Mouse (Mus musculus): ENCODE data around the gene Snapc4. TPM values are rescaled to one million over a fixed set of nuclear protein-coding genes. Genes with fewer than 3 reads are reported as not detected.

Gene Snapc4
- polyA plus RNA-seq, 2 experiments from 2014 or later, result 20.1 to 24.4 TPM

DNA sequence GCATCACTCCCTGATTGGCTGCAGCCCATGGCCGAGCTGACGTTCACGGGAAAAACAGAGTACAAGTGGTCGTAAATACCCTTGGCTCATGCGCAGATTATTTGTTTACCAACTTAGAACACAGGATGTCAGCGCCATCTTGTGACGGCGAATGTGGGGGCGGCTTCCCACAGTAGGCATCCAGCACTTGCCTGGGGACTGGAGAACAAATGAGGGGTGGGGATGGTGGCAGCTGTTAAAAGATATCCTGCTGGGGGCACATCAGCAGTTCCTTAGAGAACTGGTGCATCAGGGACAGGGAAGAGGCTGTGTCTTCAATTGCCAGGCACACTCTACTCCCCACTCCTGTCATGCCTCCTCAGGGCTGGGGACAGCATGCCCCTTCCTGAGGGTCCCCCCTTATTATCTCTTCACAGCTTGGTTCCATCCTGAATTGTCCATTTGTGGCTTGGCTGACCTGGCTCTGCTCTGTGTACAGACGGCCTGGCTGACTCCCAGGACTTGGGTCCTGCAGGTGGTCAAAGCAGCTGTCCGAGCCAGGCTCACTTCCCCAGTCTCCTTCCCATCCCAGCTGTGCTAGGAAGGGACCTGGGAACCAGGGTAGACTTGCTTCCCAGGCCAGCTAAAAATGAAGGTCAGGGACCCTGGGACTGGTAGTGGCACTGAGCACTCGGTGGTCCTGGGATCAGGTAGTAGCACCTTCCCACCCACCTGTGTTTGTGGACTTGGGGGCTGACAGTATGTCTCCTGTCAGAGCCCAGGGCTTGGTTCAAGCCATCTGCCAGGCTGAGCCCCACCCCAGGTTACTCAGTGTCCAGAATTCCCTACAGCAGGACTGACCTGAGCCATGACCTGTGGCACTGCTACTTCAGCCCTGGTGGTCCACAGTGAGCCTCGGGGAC, 41.9 kb downstream of the Snapc4 start:
- peak; percentile 49 for ATAC-seq

DNA sequence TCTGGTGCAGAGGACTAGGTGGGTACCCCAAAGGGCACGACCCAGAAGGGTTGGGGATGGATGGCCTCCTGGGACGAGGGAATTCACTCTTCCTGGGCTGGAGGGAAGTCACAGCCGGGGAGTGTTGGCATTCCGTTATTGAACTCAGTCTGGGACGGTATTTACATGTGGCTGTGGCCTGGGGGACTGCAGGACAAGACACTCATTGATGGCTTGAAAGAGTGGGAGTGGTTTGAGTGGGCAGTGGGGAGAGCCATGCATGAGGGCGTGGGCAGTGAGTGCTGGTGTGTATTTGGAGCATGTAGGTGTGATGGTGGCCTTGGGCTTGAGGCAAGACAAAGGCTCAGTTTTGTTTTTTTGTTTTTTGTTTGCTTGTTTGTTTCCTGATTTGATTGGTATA, 49.8 kb downstream of the Snapc4 start:
- no peak for ATAC-seq

GRCm38 (mm10) chr2:26330056-26330468, 50.4 kb downstream of the Snapc4 start:
- ATAC-seq, result no peak

DNA sequence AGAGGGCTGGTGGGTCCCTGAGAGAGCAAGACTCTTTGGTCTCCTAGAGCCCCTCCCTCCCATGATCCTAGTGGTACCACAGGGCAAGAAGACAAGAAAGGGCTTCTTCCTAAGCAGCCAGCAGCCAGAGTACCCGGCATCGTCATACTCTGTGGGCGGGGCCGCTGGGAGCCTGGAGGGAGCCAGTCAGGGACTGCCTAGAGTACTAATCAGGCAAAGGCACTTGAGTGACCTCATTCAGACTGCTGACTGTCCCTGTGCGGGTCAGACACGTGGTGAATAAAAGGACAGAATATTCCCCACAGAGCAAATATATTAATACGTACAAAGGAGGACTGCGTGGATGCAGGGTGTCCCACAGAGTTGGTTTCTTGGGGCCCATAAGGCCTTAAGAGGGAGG, 51.1 kb downstream of the Snapc4 start:
- ATAC-seq, result no peak

GRCm38 (mm10) chr2:26327852-26328251, 52.6 kb downstream of the Snapc4 start:
- ATAC-seq, result peak; percentile 63

DNA sequence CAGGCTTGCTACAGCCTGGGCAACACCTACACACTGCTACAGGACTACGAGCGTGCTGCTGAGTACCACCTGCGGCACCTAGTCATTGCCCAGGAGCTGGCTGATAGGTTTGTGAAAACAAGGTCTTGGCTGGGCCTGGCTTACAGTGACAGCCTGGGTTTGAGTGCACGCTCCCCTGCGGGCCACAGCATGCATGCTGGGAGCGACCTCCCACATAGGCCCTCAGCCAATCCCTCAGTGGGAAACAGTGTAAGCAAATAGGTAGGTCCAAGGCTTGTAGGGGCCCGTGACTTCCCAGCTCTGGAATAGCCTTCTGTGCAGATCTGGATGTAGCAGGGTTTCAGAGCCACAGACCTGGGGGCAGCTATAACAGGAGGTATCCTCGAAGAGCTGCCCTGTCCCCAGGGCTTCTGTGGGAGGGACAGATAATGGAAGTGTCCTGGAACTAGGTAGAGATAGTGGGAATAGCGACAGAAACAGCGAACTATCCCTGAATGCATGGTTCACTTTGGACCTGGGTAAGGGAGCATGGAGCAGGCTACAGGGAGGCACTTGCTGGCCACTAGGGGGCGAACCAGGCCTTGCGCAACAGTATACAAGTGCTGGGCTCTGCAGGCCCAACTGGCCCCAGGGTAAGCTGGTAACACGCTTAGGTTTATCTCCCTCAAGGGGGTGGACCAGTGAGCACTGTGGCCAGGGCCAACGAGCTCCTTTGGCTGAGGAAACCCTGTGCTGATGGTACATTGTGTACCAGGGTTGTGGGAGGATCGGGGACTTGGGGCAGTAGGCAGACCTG, 54.9 kb downstream of the Snapc4 start:
- peak; percentile 57 for ATAC-seq

DNA sequence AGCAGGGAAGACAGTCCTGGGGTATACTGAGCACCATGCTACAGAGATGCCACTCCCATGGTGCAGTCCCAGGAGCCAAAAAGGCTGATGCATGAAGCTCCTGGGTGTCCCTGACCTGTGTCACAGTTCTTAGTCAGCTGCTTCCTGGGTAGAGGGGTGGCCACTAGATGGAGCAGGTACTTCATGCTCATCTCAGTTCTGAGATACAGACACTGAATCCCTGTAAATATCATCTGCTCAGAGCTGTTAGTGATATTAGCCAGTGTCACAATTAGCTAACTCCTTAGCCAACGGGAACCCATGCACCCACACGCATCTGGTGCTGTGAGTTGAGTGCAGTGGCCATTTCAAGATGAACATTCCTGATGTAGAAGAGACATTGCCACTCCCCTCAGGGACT, 55.5 kb downstream of the Snapc4 start:
- no peak for ATAC-seq

- ATAC-seq, result no peak
These were observed 56.7 kb downstream of the Snapc4 start for GRCm38 (mm10) chr2:26323589-26324325.

GRCm38 (mm10) chr2:26320245-26321185, 59.9 kb downstream of the Snapc4 start:
- ATAC-seq, result no peak

GRCm38 (mm10) chr2:26319519-26320244, 60.8 kb downstream of the Snapc4 start:
- no peak for ATAC-seq

GRCm38 (mm10) chr2:26319109-26319508, 61.3 kb downstream of the Snapc4 start:
- no peak for ATAC-seq

DNA sequence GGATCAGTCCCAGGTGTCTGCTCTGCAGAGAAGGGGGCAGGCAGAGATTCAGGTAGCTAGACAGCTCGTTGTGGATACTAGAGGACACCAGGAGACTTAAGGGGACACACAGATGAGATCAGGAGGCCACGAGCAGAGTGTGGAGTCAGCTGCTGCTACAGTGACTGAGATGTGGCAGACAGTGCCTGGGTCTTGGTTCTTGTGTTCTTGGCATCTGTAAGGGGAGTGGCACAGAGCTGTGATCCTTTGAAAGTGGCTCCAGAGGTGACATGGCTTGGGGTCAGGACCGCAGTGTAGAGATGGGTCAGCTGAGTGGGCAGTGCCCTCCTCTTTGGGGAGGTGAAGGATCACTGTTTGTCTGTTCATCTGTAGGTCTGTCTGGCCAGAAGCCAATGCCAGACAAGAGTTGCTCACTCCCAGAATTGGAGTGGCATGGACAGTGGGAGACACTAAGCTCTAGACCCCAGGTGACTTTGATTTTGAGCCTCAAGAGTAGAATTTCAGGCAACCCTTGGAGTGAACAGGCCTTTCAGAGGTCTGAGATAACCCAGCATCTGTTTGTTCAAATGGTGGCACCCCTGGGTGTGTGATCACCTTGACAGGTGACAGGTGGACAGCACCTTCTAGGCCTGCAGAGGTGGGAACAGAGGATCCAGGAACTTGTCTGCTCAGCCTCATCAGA, 62.3 kb downstream of the Snapc4 start:
- ATAC-seq, result no peak

GRCm38 (mm10) chr2:26317371-26317770, 63.1 kb downstream of the Snapc4 start:
- ATAC-seq, result no peak

GRCm38 (mm10) chr2:26316576-26317246, 63.7 kb downstream of the Snapc4 start:
- ATAC-seq, result no peak

GRCm38 (mm10) chr2:26315925-26316311, 64.5 kb downstream of the Snapc4 start:
- no peak for ATAC-seq

GRCm38 (mm10) chr2:26315072-26315924, 65.2 kb downstream of the Snapc4 start, which contains the start of gene Gpsm1:
Gpsm1 (plus strand) TSS chr2:26315515.
- ATAC-seq, result peak; percentile 64

GRCm38 (mm10) chr2:26314281-26315071, 66.0 kb downstream of the Snapc4 start:
- ATAC-seq, result no peak

DNA sequence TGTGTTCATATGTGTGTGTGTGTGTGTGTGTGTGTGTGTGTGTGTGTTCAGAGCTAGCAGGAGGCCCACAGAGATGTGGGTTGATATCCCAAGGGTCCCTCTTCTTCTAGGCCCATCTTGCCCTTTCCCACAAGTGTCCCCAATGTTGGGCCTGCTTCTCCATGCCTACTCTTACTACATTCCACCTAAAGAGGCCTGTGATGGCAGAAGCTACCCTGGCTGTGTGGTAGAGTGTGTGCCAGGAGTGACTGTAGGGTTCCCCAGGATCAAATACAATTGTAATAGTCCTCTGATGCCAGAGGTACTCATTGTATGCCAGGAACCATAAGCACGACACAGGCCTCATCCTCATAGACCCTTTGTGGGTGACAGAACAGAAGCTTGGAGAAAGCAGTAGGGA, 67.1 kb downstream of the Snapc4 start:
- ATAC-seq, result no peak

Data from activated CD4-positive, CD25-positive, alpha-beta regulatory T cell, adult 4 months (primary cell).